Mouse (Mus musculus) cerebellum, adult 11 months (tissue): ENCODE results near the gene Cped1.
A peak's percentile ranks its signal among the peaks of the same experiment; 100 is the strongest.

ENCODE experiments used
- DNase-seq: peaks from one replicate; pipeline ENCODE4 v3.0.0; 2022

Gene Cped1

GRCm38 (mm10) chr6:21985732-21986540 lies at the start of gene Cped1:
TSS of gene Cped1 (plus strand) at chr6:21985916.
- DNase-seq, result peak; percentile 8

- no peak for DNase-seq
Measured at GRCm38 (mm10) chr6:21937981-21938635, 47.6 kb upstream of the Cped1 start.

- DNase-seq, result peak; percentile 99
Measured at GRCm38 (mm10) chr6:21949226-21949731, 36.4 kb upstream of the Cped1 start, which contains the start of gene Ing3. TSS of gene Ing3 (plus strand) at chr6:21949571.

DNA sequence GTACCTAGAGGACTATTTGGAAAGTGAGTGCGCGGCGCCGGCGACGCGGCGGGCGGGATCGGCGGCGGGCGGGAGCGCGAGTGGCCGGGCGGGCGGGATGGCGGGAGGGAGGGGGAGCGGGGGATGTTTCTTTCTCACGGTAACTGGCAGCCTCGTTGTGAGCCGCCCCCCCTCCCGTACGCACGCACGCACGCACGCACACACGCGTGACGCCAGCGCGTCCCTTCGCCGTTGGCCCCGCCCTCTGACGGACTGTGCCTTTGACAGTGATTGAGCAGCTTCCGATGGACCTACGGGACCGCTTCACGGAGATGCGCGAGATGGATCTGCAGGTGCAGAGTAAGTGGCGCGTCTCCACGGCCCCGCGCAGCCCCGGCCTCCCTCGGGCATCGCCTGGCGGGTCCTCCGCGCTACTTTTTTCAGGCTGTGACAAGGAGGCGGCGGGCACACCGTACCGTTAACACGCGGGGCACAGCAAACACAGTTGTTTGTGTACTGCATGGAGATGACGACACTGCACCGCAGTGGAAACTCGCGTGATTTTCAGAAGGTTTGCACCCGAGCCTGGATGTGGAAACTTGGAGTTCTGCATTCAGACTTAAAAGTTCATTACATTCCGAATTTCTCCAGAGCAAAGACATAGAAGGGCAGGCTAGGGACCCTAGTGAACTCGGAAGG lies 35.8 kb upstream of the Cped1 start:
- DNase-seq, result peak; percentile 98

GRCm38 (mm10) chr6:21950676-21951075 lies 35.0 kb upstream of the Cped1 start:
- DNase-seq, result peak; percentile 19

- no peak for DNase-seq
Measured at GRCm38 (mm10) chr6:21955468-21955867, 30.2 kb upstream of the Cped1 start.

DNA sequence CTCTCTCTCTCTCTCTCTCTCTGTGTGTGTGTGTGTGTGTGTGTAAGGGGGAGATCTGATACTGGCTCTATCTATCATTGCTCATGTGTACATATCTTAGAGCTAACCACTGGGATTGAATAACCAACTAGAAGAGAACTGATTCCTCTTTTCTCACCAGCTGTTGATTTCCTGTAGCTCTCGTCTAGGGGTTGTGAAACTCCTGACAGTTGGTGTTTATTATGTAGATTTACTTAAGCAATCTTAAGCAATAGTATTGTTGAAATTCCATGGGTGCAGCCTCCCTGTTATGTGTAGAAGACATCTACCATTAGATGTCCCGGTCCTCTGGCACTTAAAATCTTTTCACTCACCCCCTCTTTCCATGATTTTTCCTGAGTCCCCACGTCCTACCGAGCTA lies 26.8 kb upstream of the Cped1 start:
- no peak for DNase-seq

DNA sequence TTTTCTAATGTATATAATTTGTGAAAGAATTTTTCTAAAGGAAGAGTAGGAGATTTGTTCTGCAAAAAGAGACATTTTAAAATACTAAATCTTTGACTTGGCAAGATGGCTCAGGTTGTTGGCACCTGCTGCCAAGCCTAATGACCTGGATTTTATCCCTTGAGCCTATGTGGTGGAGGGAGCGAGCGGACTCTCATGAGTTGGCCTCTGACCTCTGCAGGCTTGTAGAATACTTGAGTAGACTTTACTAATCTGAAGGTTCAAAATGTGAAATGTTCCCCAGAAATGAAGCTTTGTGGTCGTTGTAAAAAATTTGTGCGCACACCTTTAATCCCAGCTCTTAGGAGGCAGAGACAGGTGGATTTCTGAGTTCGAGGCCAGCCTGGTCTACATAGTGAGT lies 25.8 kb upstream of the Cped1 start:
- no peak for DNase-seq

DNA sequence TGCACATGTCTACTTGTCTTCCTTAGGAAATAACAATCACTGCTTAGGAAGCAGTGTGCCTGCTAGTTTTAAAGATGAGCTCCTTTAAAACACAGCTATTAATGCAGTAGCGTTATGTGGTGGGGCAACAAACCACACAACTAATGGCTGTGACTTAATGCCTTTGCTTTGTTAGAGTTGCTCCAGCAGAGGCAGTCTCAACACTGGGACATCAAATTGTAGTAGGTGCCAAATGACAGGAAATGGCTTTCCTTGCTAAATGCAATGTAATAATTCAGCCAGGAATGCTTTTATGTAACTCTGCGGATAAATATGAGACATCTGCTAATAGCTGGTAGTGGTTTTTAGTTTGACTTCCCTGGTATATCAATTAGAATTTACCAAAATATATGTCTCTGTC lies 8.2 kb upstream of the Cped1 start:
- no peak for DNase-seq

GRCm38 (mm10) chr6:21981114-21981513 lies 4.6 kb upstream of the Cped1 start:
- DNase-seq, result no peak

DNA sequence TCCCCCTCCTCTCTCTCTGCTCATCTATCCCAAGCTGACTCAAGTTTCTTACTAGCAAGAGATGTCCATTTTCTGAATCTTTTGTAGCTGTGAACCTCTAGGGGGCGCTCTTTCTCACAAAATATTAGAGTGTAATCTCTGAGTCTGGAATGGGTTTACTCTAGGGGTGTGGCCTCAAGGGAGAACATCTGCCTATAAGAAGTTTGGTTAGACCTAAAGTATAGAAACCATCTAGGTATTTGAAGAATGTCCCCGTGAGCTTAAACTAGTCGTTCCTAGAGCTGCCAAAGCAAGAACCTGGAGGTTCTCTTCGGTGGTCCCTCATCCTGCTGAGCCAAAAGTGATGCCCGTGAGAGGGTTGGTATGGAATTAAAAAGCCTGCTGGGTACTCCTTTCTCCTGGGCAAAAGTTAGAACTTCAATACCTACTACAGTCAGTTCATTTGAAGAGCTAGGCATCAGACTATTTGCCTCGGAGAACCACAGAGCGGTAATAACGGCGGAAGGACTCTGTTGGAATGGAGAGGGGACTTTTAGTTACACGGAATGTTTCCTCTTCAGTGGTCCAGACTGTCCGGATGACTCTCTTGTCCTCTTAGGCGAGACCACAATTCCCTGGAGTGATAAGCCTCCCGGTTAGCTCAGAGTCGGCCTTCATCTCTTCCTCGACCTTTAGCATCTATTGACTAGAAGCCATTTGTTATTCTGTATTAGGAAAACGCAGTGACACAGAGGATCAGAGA lies 555 bp upstream of the Cped1 start:
- peak; percentile 6 for DNase-seq

DNA sequence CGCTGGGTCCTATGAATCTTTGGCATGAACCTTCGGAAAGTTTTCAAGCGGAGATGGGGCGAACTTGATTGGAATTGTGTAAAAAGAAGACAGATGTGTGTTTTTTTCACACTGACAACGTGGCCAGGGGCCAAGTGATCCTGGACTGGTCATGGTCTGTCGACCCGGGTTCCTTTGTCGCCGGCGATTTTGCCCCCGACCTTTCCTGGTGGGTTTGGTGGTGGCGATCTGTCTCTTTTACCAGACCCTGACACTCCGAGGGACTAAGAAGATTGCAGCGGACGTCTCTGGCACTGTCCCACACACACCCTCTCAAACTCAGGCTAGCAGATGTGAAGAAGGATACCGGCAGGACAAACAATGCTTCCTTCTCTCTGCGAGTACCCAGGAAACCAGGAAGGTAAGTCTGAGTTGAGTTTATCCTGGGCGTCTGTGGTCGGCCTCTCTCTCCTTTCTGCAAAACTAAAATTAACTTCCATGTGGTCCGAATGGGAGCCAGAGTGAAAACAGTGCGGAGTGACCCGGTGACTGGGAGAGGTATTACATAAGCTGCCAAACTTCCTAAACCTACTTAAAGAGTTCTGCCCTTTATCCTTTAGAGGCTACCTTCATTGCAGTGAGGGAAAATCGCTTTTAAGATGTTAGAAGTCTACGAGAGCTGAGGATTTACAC lies 1.1 kb downstream of the Cped1 start:
- DNase-seq, result no peak

DNA sequence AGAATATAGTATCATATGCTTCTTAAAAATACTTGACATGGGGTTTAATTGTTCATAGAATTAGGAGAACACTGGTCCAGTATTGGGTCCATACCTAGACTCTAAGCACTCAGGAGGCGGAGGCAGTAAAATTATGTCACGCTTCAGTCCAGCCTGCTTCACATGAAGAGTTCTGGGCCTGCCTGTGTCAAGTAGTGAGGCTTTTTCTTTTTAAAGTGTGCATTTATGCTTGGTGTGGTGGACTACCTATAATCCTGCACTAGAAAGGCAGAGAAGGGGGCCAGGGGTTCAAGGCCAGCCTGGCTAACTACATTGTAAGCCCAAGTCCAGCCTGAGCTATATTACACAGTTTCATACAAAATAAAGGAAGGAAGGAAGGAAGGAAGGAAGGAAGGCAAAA lies 1.8 kb downstream of the Cped1 start:
- DNase-seq, result no peak

DNA sequence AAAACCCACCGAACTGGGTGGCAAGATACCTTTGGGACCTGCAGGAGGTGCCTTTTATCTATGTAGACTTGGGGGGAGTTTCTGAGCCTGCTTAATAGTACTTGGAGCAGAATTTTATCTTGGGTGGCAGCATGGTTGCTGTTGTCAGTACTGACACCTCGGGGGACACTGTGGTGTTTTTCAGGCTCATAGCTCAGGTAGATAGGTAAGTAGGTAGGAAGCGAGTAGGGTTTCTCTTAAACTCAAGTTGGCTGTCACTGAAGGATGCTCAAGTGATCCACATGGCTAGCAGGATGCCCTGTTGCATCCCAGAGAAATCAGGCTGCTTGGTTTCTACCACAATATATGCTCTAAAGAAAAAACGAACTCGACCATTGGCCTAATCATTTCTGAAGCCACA lies 2.6 kb downstream of the Cped1 start:
- no peak for DNase-seq

GRCm38 (mm10) chr6:21989081-21989480 lies 3.4 kb downstream of the Cped1 start:
- no peak for DNase-seq

- no peak for DNase-seq
Measured at GRCm38 (mm10) chr6:21990181-21991135, 4.7 kb downstream of the Cped1 start.

DNA sequence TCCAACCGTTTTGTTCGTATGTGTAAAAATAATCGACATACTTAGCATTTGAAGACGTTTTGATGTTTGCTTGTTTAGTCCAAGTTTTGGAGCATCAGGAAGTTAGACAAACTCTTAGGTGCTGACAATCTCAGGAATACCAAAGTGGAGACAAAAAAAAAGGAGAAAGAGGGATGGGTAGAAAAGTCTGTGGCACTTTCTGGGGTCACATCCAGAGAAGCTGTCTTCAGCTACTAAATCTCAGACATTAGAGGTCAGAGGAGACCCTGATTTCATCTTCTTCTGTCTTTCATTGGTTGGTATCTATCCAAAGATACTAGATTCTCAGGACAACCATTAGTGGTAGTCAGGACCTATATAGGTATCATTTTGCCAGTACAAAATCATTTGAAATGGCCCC lies 5.4 kb downstream of the Cped1 start:
- no peak for DNase-seq

DNA sequence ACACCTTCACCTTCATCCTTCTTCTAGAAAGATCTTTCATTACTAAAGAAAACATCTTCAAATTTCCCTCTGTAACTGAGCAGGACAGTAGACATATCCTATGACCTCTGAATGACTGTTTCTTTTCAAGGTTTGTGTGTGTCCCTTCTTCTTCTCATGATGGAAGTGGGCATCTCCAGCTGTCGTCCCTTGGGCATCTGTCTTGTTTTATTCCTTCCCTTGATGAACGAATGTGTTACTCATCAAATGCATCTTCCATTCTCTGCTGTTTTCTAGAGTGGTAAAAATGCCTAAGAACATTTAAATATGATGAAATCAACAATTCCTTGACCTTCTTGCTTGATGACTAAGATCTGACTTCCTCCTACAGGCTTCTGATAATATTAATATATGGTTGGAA lies 7.4 kb downstream of the Cped1 start:
- no peak for DNase-seq

- DNase-seq, result no peak
Measured at GRCm38 (mm10) chr6:21998131-21998530, 12.4 kb downstream of the Cped1 start.

DNA sequence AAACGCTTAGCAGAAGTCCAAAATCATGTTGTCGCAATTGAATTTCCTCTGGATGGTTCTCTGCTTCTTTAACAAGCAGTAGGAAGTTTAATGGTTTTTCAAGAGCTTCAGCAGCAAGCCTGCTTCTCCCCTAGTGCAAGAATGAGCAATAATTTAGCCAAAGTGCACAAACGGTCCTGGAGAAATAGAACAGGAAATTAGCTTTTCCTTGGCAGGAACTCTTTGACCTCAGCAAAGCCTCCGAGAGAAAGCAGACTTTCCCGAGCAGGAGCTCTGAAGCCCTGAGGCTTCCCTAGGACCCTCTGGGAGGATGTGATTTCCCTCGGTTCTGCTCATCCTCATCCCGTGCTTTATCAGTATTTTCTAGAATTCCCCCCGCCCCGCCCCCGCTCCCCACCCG lies 13.3 kb downstream of the Cped1 start:
- no peak for DNase-seq

- DNase-seq, result no peak
Measured at GRCm38 (mm10) chr6:22000086-22000485, 14.4 kb downstream of the Cped1 start.
